Mouse (Mus musculus) forebrain, embryonic 12.5 days (tissue): ENCODE measurements around the gene Lpin2. TPM values are rescaled to one million over a fixed set of nuclear protein-coding genes. Genes with fewer than 3 reads are reported as not detected.

Source experiments
- ATAC-seq: fragments of 200-750 bp; cut with Nextera tagmentation; 2 replicates; pipeline ENCODE4 v1.8.0; 2017; ENCODE audit warnings: moderate TSS enrichment; ENCODE audit not compliant: low FRiP score
- H3K27ac ChIP-seq: fragments of 300-500 bp; sonication (generic); 2 replicates; pipeline ENCODE4 v1.5.1; 2016; ENCODE audit warnings: mild to moderate bottlenecking
- H3K27me3 ChIP-seq: fragments of 300-500 bp; sonication (generic); 2 replicates; pipeline ENCODE4 v1.6.1; 2016; ENCODE audit warnings: mild to moderate bottlenecking
- H3K36me3 ChIP-seq: fragments of 300-500 bp; sonication (generic); replicated peaks from 2 replicates; pipeline ENCODE4 v1.6.1; 2016; ENCODE audit warnings: mild to moderate bottlenecking
- H3K4me1 ChIP-seq: fragments of 300-500 bp; sonication (generic); 2 replicates; pipeline ENCODE4 v1.6.1; 2016
- H3K4me2 ChIP-seq: fragments of 300-500 bp; sonication (generic); 2 replicates; pipeline ENCODE4 v1.6.1; 2016; ENCODE audit warnings: mild to moderate bottlenecking, moderate library complexity
- H3K4me3 ChIP-seq: fragments of 300-500 bp; sonication (generic); replicated peaks from 2 replicates; pipeline ENCODE4 v1.5.1; 2016; ENCODE audit warnings: mild to moderate bottlenecking
- H3K9ac ChIP-seq: fragments of 300-500 bp; sonication (generic); 2 replicates; pipeline ENCODE4 v1.6.1; 2016; ENCODE audit warnings: mild to moderate bottlenecking
- H3K9me3 ChIP-seq: fragments of 300-500 bp; sonication (generic); 2 replicates; pipeline ENCODE4 v1.6.1; 2016
- WGBS: fragments of 180-500 bp; shearing (Covaris S2); methylation state at CpG from one replicate; pipeline ENCODE4 v1.1.7; 2016; 5-methylcytosine and 5-hydroxymethylcytosine counted together
- polyA plus RNA-seq: library from polyadenylated mRNA; unstranded; fragments of >200 nt; fragmentation: Nextera tagmentation; extraction: Ambion mirVana; gene quantifications from 2 replicates; pipeline ENCODE4 v1.2.1, GENCODE M21; 2016

Gene Lpin2
- polyA plus RNA-seq, 1 experiment from 2014 or later, result 45.3 TPM

GRCm38 (mm10) chr17:71178530-71179181, 3.7 kb upstream of the Lpin2 start:
- H3K4me1 ChIP-seq, result peaks cover 8% of the 10 kb centered on the region
- H3K9ac ChIP-seq, result no peak overlapping the region
- H3K27me3 ChIP-seq, result peaks cover 3% of the 10 kb centered on the region; the same call in 1 of the 2 replicates
- H3K4me2 ChIP-seq, result no peak overlapping the region
- H3K9me3 ChIP-seq, result no peaks in the 10 kb centered on the region
- H3K27ac ChIP-seq, result no peak overlapping the region
- 49% methylated on average over 10 of the region's 10 CpGs for WGBS
- no peaks in the 10 kb centered on the region for H3K36me3 ChIP-seq
- H3K4me3 ChIP-seq, result no peak overlapping the region
- ATAC-seq, result no peak

GRCm38 (mm10) chr17:71179551-71180309, 2.6 kb upstream of the Lpin2 start:
- H3K36me3 ChIP-seq, result no peaks in the 10 kb centered on the region
- H3K9ac ChIP-seq, result no peak overlapping the region
- WGBS, result 88% methylated on average over 11 of the region's 11 CpGs

GRCm38 (mm10) chr17:71180601-71181000, 1.8 kb upstream of the Lpin2 start:
- ATAC-seq, result no peak
- WGBS, result 93% methylated on average over 4 of the region's 4 CpGs
- no peaks in the 10 kb centered on the region for H3K9me3 ChIP-seq
- H3K4me2 ChIP-seq, result no peak overlapping the region
- no peak overlapping the region for H3K27ac ChIP-seq
- H3K27me3 ChIP-seq, result peaks cover 3% of the 10 kb centered on the region; the same call in 1 of the 2 replicates
- H3K4me1 ChIP-seq, result peaks cover 22% of the 10 kb centered on the region
- H3K4me3 ChIP-seq, result no peak overlapping the region
- H3K36me3 ChIP-seq, result no peaks in the 10 kb centered on the region
- H3K9ac ChIP-seq, result no peak overlapping the region

More at GRCm38 (mm10) chr17:71179551-71180309, 2.6 kb upstream of the Lpin2 start:
- no peaks in the 10 kb centered on the region for H3K9me3 ChIP-seq
- H3K4me1 ChIP-seq, result peaks cover 13% of the 10 kb centered on the region
- no peak for ATAC-seq
- no peak overlapping the region for H3K27ac ChIP-seq
- H3K4me3 ChIP-seq, result no peak overlapping the region
- H3K27me3 ChIP-seq, result peaks cover 3% of the 10 kb centered on the region; the same call in 1 of the 2 replicates
- no peak overlapping the region for H3K4me2 ChIP-seq

- Histone ChIP-seq H3K9ac (peak overlapping the region; percentile 94), H3K4me2 (peak overlapping the region; percentile 66), H3K27ac (peak overlapping the region; percentile 96), H3K4me3 (peak overlapping the region; percentile 92), H3K36me3 (no peaks in the 10 kb centered on the region), H3K27me3 (peaks cover 3% of the 10 kb centered on the region; the same call in 1 of the 2 replicates), H3K9me3 (no peaks in the 10 kb centered on the region), H3K4me1 (peaks cover 24% of the 10 kb centered on the region)
- WGBS, result under 1% methylated on average over 59 of the region's 71 CpGs
- ATAC-seq, result peak; percentile 98
These were observed 704 bp downstream of the Lpin2 start for GRCm38 (mm10) chr17:71182871-71183656.

GRCm38 (mm10) chr17:71183657-71184261, 1.4 kb downstream of the Lpin2 start:
- Histone ChIP-seq H3K9me3 (no peaks in the 10 kb centered on the region), H3K27ac (peak overlapping the region; percentile 96), H3K4me2 (peak overlapping the region; percentile 66), H3K4me3 (peak overlapping the region; percentile 92), H3K36me3 (no peaks in the 10 kb centered on the region), H3K27me3 (peaks cover 3% of the 10 kb centered on the region; the same call in 1 of the 2 replicates), H3K4me1 (peaks cover 24% of the 10 kb centered on the region), H3K9ac (peak overlapping the region; percentile 94)
- WGBS, result under 1% methylated on average over 62 of the region's 79 CpGs
- ATAC-seq, result no peak; the same call in 1 of the 2 replicates

GRCm38 (mm10) chr17:71184356-71185111, 2.2 kb downstream of the Lpin2 start:
- no peaks in the 10 kb centered on the region for H3K36me3 ChIP-seq
- H3K9ac ChIP-seq, result peak overlapping the region; percentile 94
- peak overlapping the region; percentile 96 for H3K27ac ChIP-seq
- peaks cover 2% of the 10 kb centered on the region; the same call in 1 of the 2 replicates for H3K27me3 ChIP-seq
- peak overlapping the region; percentile 92 for H3K4me3 ChIP-seq
- no peaks in the 10 kb centered on the region; the same call in 1 of the 2 replicates for H3K9me3 ChIP-seq
- ATAC-seq, result no peak
- H3K4me2 ChIP-seq, result peak overlapping the region; percentile 66
- H3K4me1 ChIP-seq, result peaks cover 26% of the 10 kb centered on the region
- WGBS, result 6% methylated on average over 22 of the region's 22 CpGs

GRCm38 (mm10) chr17:71185368-71185767, 3.0 kb downstream of the Lpin2 start:
- Histone ChIP-seq H3K4me1 (peaks cover 28% of the 10 kb centered on the region), H3K27me3 (no peaks in the 10 kb centered on the region), H3K4me3 (peak overlapping the region; percentile 92), H3K9me3 (no peaks in the 10 kb centered on the region; the same call in 1 of the 2 replicates), H3K4me2 (peak overlapping the region; percentile 66), H3K27ac (no peak overlapping the region), H3K36me3 (no peaks in the 10 kb centered on the region), H3K9ac (peak overlapping the region; percentile 94; the same call in 1 of the 2 replicates)
- WGBS, result 48% methylated on average over 1 of the region's 1 CpGs
- no peak for ATAC-seq

GRCm38 (mm10) chr17:71190589-71190988, 8.2 kb downstream of the Lpin2 start:
- Histone ChIP-seq H3K9me3 (no peaks in the 10 kb centered on the region; the same call in 1 of the 2 replicates), H3K4me2 (no peak overlapping the region), H3K27me3 (no peaks in the 10 kb centered on the region), H3K4me1 (peaks cover 19% of the 10 kb centered on the region), H3K36me3 (no peaks in the 10 kb centered on the region), H3K9ac (no peak overlapping the region), H3K27ac (no peak overlapping the region), H3K4me3 (no peak overlapping the region)
- ATAC-seq, result no peak
- WGBS, result 91% methylated on average over 7 of the region's 7 CpGs

- no peaks in the 10 kb centered on the region; the same call in 1 of the 2 replicates for H3K9me3 ChIP-seq
- no peak overlapping the region for H3K9ac ChIP-seq
- H3K27ac ChIP-seq, result no peak overlapping the region
- peaks cover 21% of the 10 kb centered on the region for H3K4me1 ChIP-seq
- H3K4me3 ChIP-seq, result no peak overlapping the region
- no peaks in the 10 kb centered on the region for H3K36me3 ChIP-seq
- ATAC-seq, result no peak
- H3K4me2 ChIP-seq, result no peak overlapping the region
- 95% methylated on average over 2 of the region's 2 CpGs for whole genome bisulfite sequencing
- no peaks in the 10 kb centered on the region for H3K27me3 ChIP-seq
These were observed 8.7 kb downstream of the Lpin2 start for GRCm38 (mm10) chr17:71191063-71191462.

GRCm38 (mm10) chr17:71191651-71192419, 9.5 kb downstream of the Lpin2 start:
- Histone ChIP-seq H3K36me3 (no peaks in the 10 kb centered on the region), H3K4me2 (no peak overlapping the region), H3K27ac (no peak overlapping the region), H3K4me1 (peaks cover 21% of the 10 kb centered on the region), H3K9ac (no peak overlapping the region), H3K27me3 (no peaks in the 10 kb centered on the region), H3K9me3 (no peaks in the 10 kb centered on the region; the same call in 1 of the 2 replicates), H3K4me3 (no peak overlapping the region)
- ATAC-seq, result no peak
- 80% methylated on average over 8 of the region's 8 CpGs for WGBS
